Mouse (Mus musculus): Measurements from ENCODE around the gene Plcxd3. TPM values are rescaled to one million over a fixed set of nuclear protein-coding genes. Genes with fewer than 3 reads are reported as not detected.

The Plcxd3 gene
- polyA plus RNA-seq, 1 experiment from 2014 or later, result 0.72 TPM

DNA sequence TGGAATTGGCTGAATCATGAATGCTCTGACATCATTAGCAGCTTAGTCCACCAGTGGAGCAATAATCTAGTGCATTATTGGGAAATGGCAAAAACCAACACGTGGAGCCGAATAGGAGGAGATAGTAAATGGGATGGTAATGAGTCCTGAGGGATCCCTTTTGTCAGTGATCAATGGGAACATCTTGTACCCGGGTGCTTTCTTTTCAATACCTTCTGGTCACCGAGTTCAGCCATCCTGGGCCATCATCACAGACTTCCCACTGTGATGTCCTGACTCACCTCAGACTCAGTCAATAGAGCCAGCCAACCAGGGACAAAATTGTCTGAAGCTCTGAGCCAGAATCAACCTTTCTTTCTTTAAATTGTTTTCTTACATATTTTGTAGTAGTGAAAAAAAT, 24.8 kb downstream of the Plcxd3 start:
- Histone ChIP-seq H3K36me3 (no peaks in the 10 kb centered on the region), H3K4me2 (no peak overlapping the region), H3K9ac (no peak overlapping the region), H3K4me1 (no peaks in the 10 kb centered on the region), H3K27ac (no peak overlapping the region), H3K27me3 (replicated peaks) (no peaks in the 10 kb centered on the region), H3K4me3 (no peak overlapping the region), H3K9me3 (replicated peaks) (no peaks in the 10 kb centered on the region)
- 52% methylated on average over 4 of the region's 4 CpGs for WGBS (ENCODE audit: insufficient replicate concordance)
- no peak for ATAC-seq

DNA sequence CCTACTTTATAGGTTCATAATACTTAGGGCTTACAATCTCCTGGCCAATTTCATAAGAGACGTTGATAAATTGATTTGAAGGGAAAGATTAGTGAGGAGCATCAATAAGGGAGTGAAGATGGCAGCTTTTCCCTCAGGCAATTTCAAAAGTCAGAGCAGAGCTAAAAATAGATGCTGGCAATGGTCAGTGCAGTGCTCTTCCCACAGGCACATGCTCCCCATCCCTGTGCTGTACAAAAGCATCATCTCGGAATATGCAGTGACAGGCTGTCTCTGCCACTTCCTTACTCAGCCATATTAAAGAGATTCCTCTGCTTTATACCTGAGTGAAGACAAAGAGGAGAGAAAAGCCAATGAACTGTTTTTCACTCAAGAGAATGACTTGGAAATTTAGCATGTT, 36.0 kb downstream of the Plcxd3 start:
- Histone ChIP-seq H3K4me1 (no peaks in the 10 kb centered on the region), H3K4me2 (no peak overlapping the region), H3K9me3 (replicated peaks) (no peaks in the 10 kb centered on the region), H3K4me3 (no peak overlapping the region), H3K27ac (no peak overlapping the region), H3K27me3 (replicated peaks) (no peaks in the 10 kb centered on the region), H3K36me3 (no peaks in the 10 kb centered on the region), H3K9ac (no peak overlapping the region)
- 36% methylated on average over 2 of the region's 2 CpGs for WGBS (ENCODE audit: insufficient replicate concordance)
- ATAC-seq, result no peak

DNA sequence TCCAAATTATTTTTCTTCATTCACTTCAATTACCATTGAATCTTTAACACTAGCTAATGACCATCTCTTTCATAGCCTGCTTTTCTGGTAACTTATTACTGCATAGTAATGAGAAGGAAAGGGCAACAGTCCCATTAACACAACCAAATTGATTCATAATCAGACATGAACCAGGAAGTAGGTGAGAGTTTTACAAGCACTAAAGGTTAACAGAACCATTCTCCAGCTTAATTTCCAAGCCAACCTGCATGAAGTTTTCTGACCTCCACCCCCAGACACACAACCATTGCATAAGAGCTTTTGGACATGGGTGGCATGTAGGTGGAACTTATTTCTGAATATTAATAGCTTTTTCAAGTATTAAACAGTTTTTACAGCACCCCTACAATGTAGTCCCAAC, 64.8 kb downstream of the Plcxd3 start:
- H3K4me3 ChIP-seq, result no peak overlapping the region
- no peaks in the 10 kb centered on the region for H3K27me3 ChIP-seq (replicated peaks)
- H3K27ac ChIP-seq, result no peak overlapping the region
- no peak overlapping the region for H3K4me2 ChIP-seq
- H3K9me3 ChIP-seq (replicated peaks), result no peaks in the 10 kb centered on the region
- H3K9ac ChIP-seq, result no peak overlapping the region
- no peaks in the 10 kb centered on the region for H3K36me3 ChIP-seq
- no peaks in the 10 kb centered on the region for H3K4me1 ChIP-seq
- no peak for ATAC-seq

DNA sequence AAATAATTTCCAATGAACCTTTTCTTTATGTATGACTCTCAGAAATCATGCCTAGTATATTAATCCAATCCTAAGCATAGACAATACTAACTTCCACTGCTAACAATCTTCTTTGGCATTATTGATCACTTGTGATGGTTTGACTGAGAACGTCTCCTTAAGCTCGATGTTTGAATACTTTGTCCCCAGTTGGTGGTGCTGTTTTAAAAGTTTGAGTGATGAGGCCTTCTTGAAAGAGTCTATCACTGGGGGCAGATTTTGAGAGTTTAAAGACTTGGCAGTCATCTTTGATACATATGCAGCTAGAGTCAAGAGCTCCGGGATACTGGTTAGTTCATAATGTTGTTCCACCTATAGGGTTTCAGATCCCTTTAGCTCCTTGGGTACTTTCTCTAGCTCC, 120.9 kb downstream of the Plcxd3 start:
- no peak for ATAC-seq
- Histone ChIP-seq H3K4me2 (no peak overlapping the region), H3K4me3 (no peak overlapping the region), H3K9ac (no peak overlapping the region), H3K36me3 (no peaks in the 10 kb centered on the region), H3K27me3 (replicated peaks) (no peaks in the 10 kb centered on the region), H3K9me3 (replicated peaks) (no peaks in the 10 kb centered on the region), H3K4me1 (no peaks in the 10 kb centered on the region), H3K27ac (no peak overlapping the region)
- whole genome bisulfite sequencing (ENCODE audit: insufficient replicate concordance), result 79% methylated on average over 3 of the region's 3 CpGs

DNA sequence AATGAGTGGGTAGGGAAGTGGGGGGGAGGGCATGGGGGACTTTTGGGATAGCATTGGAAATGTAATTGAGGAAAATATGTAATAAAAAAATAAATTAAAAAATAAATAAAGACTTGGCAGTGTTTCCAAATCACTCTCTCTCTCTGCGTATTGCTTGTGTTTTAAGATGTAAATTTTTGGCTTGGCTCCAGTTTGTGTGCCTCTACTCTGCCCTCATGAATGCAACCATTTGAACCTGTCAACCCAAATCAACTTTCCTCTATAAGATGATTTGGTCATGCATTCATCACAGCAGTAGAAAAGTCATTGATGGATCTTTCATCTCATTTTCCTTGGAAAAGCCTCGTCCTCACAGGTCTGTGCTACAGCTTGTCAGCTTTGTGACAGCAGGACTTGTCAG, 121.7 kb downstream of the Plcxd3 start:
- no peaks in the 10 kb centered on the region for H3K4me1 ChIP-seq
- no peaks in the 10 kb centered on the region for H3K27me3 ChIP-seq (replicated peaks)
- H3K4me2 ChIP-seq, result no peak overlapping the region
- WGBS (ENCODE audit: insufficient replicate concordance), result 69% methylated on average over 2 of the region's 2 CpGs
- no peaks in the 10 kb centered on the region for H3K9me3 ChIP-seq (replicated peaks)
- ATAC-seq, result no peak
- H3K4me3 ChIP-seq, result no peak overlapping the region
- no peak overlapping the region for H3K9ac ChIP-seq
- no peaks in the 10 kb centered on the region for H3K36me3 ChIP-seq
- H3K27ac ChIP-seq, result no peak overlapping the region

DNA sequence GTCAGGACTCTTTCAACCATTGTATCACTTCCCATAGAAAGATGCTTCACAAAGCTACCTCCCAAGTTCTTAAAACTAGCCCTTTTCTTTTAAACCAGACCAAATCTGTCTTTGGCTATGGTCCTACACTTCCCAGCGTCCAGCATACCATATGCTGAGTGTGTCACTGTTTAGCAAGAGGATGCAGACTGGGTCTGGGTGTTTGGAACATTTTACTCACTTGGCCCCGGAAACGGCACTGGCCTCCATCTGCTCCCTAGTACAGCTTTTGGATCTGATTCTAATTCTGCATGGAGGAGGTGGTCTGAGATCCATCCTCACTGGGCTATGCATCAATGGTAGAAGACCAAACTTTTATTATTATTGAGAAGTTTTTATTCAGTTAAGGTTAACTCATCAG, 122.7 kb downstream of the Plcxd3 start:
- no peak overlapping the region for H3K4me3 ChIP-seq
- no peak for ATAC-seq
- H3K9ac ChIP-seq, result no peak overlapping the region
- H3K9me3 ChIP-seq (replicated peaks), result no peaks in the 10 kb centered on the region
- 63% methylated on average over 3 of the region's 3 CpGs for WGBS (ENCODE audit: insufficient replicate concordance)
- no peaks in the 10 kb centered on the region for H3K4me1 ChIP-seq
- H3K27ac ChIP-seq, result no peak overlapping the region
- H3K36me3 ChIP-seq, result no peaks in the 10 kb centered on the region
- H3K27me3 ChIP-seq (replicated peaks), result no peaks in the 10 kb centered on the region
- no peak overlapping the region for H3K4me2 ChIP-seq

DNA sequence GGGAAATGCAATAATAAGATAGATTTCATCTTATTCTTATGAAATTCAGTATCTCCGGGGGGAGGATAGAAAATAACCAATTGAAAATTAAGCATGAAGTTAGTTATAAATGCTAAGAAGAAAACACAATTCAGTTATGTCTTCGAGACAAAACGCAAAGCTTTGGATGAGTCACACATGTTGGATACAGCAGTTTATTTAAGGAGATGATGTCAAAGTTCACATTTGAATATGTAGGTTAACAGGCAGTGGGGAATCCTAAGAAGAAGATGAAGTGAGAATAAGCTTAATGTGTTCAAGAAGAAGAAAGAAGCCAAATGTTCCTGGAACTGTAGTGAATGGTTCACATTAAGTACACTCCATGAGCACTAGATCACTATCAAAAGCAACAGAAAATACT, 128.1 kb downstream of the Plcxd3 start:
- no peak overlapping the region for H3K9ac ChIP-seq
- no peak for ATAC-seq
- H3K4me3 ChIP-seq, result no peak overlapping the region
- H3K4me1 ChIP-seq, result no peaks in the 10 kb centered on the region
- no peak overlapping the region for H3K27ac ChIP-seq
- 73% methylated on average over 3 of the region's 3 CpGs for WGBS (ENCODE audit: insufficient replicate concordance)
- H3K9me3 ChIP-seq (replicated peaks), result no peaks in the 10 kb centered on the region
- H3K4me2 ChIP-seq, result no peak overlapping the region
- no peaks in the 10 kb centered on the region for H3K36me3 ChIP-seq
- no peaks in the 10 kb centered on the region for H3K27me3 ChIP-seq (replicated peaks)

DNA sequence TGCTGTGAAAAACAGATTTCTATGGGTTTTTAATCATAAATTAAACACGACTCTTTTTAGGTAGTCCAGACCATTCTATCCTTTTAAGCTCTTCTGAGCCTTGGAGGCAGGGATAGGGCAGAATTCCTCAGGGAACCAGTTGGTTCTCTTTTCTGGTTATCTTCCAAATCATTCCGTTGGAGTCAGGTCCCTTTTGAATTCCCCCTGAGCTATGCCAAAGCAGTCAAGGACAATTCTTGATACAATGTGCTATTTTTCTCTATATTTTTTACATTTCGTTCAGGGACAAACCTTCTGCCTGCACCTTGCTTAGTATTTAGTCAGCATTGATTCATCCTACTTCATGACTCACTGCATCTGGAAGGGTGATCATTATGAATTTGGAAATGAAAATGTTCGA, 128.5 kb downstream of the Plcxd3 start:
- no peak overlapping the region for H3K9ac ChIP-seq
- H3K36me3 ChIP-seq, result no peaks in the 10 kb centered on the region
- no peaks in the 10 kb centered on the region for H3K27me3 ChIP-seq (replicated peaks)
- no peaks in the 10 kb centered on the region for H3K4me1 ChIP-seq
- no peak overlapping the region for H3K4me3 ChIP-seq
- H3K4me2 ChIP-seq, result no peak overlapping the region
- ATAC-seq, result no peak
- no peak overlapping the region for H3K27ac ChIP-seq
- no peaks in the 10 kb centered on the region for H3K9me3 ChIP-seq (replicated peaks)
- WGBS (ENCODE audit: insufficient replicate concordance), result 53% methylated on average over 4 of the region's 4 CpGs

DNA sequence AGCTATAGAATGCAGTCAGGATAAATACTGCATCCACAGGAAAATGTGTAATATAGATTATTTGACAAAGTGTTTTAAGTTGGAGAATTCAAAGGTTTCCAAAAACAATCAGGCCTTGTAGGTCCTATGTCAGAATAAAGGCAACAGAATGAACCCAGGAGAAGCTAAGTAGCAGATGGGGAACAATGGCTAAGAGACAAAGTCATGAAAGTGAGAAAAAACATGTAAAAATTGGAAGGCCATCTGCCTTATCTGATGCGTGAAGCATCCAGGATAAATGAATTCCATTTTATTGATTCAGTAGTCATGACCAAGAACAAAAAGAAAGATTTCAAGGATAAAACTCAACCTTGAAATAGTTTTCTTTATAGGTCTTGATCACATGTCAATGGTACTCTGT, 139.4 kb downstream of the Plcxd3 start:
- ATAC-seq, result no peak
- Histone ChIP-seq H3K4me1 (no peaks in the 10 kb centered on the region), H3K36me3 (no peaks in the 10 kb centered on the region), H3K9me3 (replicated peaks) (no peaks in the 10 kb centered on the region), H3K4me2 (no peak overlapping the region), H3K4me3 (no peak overlapping the region), H3K9ac (no peak overlapping the region), H3K27ac (no peak overlapping the region), H3K27me3 (replicated peaks) (no peaks in the 10 kb centered on the region)
- 78% methylated on average over 1 of the region's 1 CpGs for WGBS (ENCODE audit: insufficient replicate concordance)

DNA sequence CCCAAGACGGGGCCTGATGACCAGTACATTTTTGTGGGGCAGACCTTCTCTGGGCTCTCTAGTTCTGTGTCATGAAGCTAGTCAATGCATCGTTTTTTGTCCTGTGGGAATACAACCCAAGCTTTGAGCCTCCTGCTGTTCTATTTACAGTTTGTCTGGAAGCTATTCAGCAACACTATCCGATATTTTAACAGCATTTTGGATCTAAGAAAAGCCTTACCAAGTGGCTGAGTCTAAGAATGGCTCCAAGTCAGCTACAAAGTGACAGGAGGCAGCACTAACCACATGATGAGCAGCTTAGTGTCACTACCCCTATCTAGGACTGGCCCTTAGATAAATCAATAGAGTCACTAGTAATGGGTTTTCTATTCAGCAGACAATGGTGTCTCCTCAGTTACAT, 149.3 kb downstream of the Plcxd3 start:
- no peaks in the 10 kb centered on the region for H3K27me3 ChIP-seq (replicated peaks)
- WGBS (ENCODE audit: insufficient replicate concordance), result 52% methylated on average over 3 of the region's 3 CpGs
- ATAC-seq, result no peak
- no peaks in the 10 kb centered on the region for H3K4me1 ChIP-seq
- no peaks in the 10 kb centered on the region for H3K36me3 ChIP-seq
- H3K27ac ChIP-seq, result no peak overlapping the region
- H3K9me3 ChIP-seq (replicated peaks), result no peaks in the 10 kb centered on the region
- H3K4me3 ChIP-seq, result no peak overlapping the region
- no peak overlapping the region for H3K9ac ChIP-seq
- H3K4me2 ChIP-seq, result no peak overlapping the region

DNA sequence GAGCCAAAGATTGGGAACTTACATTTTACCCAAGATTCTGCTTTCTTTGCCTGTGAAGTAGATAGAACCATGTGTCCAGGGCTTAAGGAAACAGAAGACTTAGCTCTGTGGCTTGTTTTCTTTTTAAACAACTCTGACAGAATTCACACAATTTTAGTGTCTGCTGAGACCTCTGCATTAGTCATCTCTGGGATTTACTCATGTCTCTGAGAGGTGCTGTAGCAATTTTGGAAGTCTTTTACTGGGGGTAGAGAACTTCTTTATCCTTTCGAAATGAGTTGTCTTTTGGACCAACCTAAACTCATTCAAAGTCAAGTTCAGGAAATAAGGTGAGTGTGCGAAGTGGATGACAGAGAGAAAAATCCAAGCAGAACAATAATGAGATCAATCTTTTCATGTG, 158.4 kb downstream of the Plcxd3 start:
- Histone ChIP-seq H3K27ac (no peak overlapping the region), H3K4me1 (no peaks in the 10 kb centered on the region), H3K4me2 (no peak overlapping the region), H3K9me3 (replicated peaks) (no peaks in the 10 kb centered on the region), H3K4me3 (no peak overlapping the region), H3K36me3 (no peaks in the 10 kb centered on the region), H3K27me3 (replicated peaks) (no peaks in the 10 kb centered on the region), H3K9ac (no peak overlapping the region)
- ATAC-seq, result no peak
- WGBS (ENCODE audit: insufficient replicate concordance), result 64% methylated on average over 2 of the region's 2 CpGs

DNA sequence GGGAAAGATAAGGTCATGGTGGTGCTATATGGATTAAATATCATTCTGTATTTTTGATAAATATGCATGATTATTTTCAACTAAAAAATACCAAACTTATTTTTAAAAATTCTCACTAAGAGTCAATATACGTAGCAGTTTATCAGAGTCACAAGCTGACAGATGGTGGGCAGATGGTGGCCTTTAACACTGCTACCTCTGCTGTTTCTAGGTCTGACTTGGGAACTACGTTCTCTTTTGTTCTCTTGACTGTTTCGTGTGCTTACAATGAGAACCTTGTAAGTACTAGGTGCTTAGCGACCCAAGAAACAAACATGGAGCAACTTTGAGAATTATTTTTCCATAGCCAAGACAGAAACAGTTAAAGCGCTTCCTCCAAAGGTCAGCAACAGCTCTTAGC, 183.8 kb downstream of the Plcxd3 start:
- no peak for ATAC-seq
- no peaks in the 10 kb centered on the region for H3K36me3 ChIP-seq
- no peak overlapping the region for H3K9ac ChIP-seq
- no peaks in the 10 kb centered on the region for H3K4me1 ChIP-seq
- no peaks in the 10 kb centered on the region for H3K27me3 ChIP-seq (replicated peaks)
- H3K9me3 ChIP-seq (replicated peaks), result no peaks in the 10 kb centered on the region
- no peak overlapping the region for H3K4me3 ChIP-seq
- no peak overlapping the region for H3K4me2 ChIP-seq
- no peak overlapping the region for H3K27ac ChIP-seq
- 65% methylated on average over 5 of the region's 5 CpGs for WGBS (ENCODE audit: insufficient replicate concordance)

DNA sequence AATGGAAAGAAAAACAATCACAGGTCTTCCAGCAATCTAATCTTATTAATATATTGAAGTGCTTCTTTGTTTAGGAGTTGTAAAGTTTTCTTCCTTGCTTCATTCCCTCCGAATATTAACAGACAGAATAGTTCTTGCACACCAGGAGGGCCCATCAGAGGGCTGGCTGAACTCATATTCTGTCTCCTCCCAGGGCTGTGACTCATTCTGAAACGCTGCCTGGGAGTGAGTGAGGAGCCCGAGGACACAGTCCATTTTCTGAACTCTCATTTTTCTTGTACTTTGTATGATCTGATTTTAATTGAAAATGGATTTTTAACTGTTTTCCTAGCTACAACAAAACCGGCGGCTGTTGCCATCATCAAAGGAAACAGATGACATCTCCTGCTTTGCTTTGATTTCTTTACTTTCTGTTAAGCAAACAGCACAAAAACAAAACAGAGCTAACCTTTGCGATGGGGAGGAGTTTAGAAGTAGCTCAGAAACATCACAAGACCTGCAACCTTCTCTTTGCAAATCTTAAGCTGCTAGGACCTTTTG, 186.2 kb downstream of the Plcxd3 start:
- no peak overlapping the region for H3K4me2 ChIP-seq
- H3K4me3 ChIP-seq, result no peak overlapping the region
- no peaks in the 10 kb centered on the region for H3K27me3 ChIP-seq (replicated peaks)
- H3K27ac ChIP-seq, result no peak overlapping the region
- no peaks in the 10 kb centered on the region for H3K9me3 ChIP-seq (replicated peaks)
- ATAC-seq, result no peak
- no peak overlapping the region for H3K9ac ChIP-seq
- no peaks in the 10 kb centered on the region for H3K4me1 ChIP-seq
- 51% methylated on average over 6 of the region's 6 CpGs for WGBS (ENCODE audit: insufficient replicate concordance)
- no peaks in the 10 kb centered on the region for H3K36me3 ChIP-seq

Measured in liver, embryonic 12.5 days (tissue).